Mouse (Mus musculus) brain, embryonic 14.5 days (tissue): ENCODE results near the gene Tmem39b.

ENCODE experiments used
- CTCF ChIP-seq: fragments of 200-500 bp; IDR thresholded peaks from 2 replicates; pipeline ENCODE4 v1.5.1; 2012; ENCODE audit warnings: inconsistent platforms, mild to moderate bottlenecking, moderate library complexity, borderline replicate concordance; ENCODE audit not compliant: insufficient read depth, insufficient read length; ENCODE audit errors: extremely low read depth
- POLR2A ChIP-seq: fragments of 200-500 bp; IDR thresholded peaks from 2 replicates; pipeline ENCODE4 v1.6.1; 2012; ENCODE audit warnings: mild to moderate bottlenecking, inconsistent platforms, borderline replicate concordance; ENCODE audit not compliant: poor library complexity, insufficient read depth, insufficient read length, severe bottlenecking; ENCODE audit errors: extremely low read depth

DNA sequence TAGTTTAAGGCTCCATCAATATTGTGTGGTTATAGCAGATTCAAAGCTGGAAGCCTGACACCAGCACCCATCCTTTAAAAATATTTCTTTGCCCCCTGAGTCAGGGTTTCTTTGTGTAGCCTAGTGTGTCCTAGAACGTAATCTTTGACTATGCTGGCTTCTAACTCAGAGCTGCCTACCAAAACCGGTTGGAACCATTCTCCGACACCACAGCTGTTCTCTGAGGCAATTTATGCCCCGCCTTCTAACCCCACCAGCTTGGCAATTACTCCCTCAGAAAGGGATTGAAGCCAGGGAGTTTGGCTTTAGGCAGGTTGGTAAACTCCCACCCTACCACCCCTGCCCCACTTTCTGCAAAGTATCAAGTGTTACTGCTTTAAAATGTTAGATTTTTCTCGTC is 54.9 kb downstream of the Tmem39b start:
- TF ChIP-seq POLR2A (no peak), CTCF (no peak)
